Mouse (Mus musculus) midbrain, embryonic 15.5 days (tissue): ENCODE results near the gene Krtap1-5. TPM values are rescaled to one million over a fixed set of nuclear protein-coding genes. Genes with fewer than 3 reads are reported as not detected.

ENCODE experiments used
- polyA plus RNA-seq: library from polyadenylated mRNA; unstranded; fragments of >200 nt; fragmentation: Nextera tagmentation; extraction: Ambion mirVana; gene quantifications from 2 replicates; pipeline ENCODE4 v1.2.1, GENCODE M21; 2015

The Krtap1-5 gene
- polyA plus RNA-seq, 1 experiment from 2014 or later = not detected

Other genes starting within 250 kb of the Krtap1-5 start
- 0.14 and 0.22 TPM in 2 replicates for gene Krt26, start 243.1 kb downstream of the Krtap1-5 start, polyA plus RNA-seq
- 0.10 and 0.21 TPM in 2 replicates for gene Krt27, start 229.9 kb downstream of the Krtap1-5 start, polyA plus RNA-seq
- gene Krt28, start 206.1 kb downstream of the Krtap1-5 start, polyA plus RNA-seq = 0.21 and 0.45 TPM in 2 replicates
- gene Krt10, start 191.7 kb downstream of the Krtap1-5 start, polyA plus RNA-seq = 24.4 and 25.0 TPM in 2 replicates
- gene Krt12, start 158.8 kb downstream of the Krtap1-5 start, polyA plus RNA-seq = 0.14 and 0.23 TPM in 2 replicates
- gene Krt20, start 142.9 kb downstream of the Krtap1-5 start, polyA plus RNA-seq = 0.19 and 0.20 TPM in 2 replicates
- 0.18 TPM in 1 of 2 replicates, not detected in the other for gene Krt23, start 87.9 kb downstream of the Krtap1-5 start, polyA plus RNA-seq
- not detected in 2 replicates for gene Krt39, start 59.7 kb downstream of the Krtap1-5 start, polyA plus RNA-seq
- not detected in 2 replicates for gene Krt40, start 37.9 kb downstream of the Krtap1-5 start, polyA plus RNA-seq
- gene Krtap3-3, start 30.2 kb downstream of the Krtap1-5 start, polyA plus RNA-seq = not detected in 2 replicates
- gene Krtap3-2, start 24.2 kb downstream of the Krtap1-5 start, polyA plus RNA-seq = not detected in 2 replicates
- gene Gm11939, start 21.6 kb downstream of the Krtap1-5 start, polyA plus RNA-seq = not detected in 2 replicates
- not detected in 2 replicates for gene Krtap3-1, start 14.4 kb downstream of the Krtap1-5 start, polyA plus RNA-seq
- gene Krtap1-4, start 2.6 kb upstream of the Krtap1-5 start, polyA plus RNA-seq = not detected in 2 replicates
- not detected in 2 replicates for gene Krtap1-3, start 10.3 kb upstream of the Krtap1-5 start, polyA plus RNA-seq
- gene Krtap9-3, start 17.1 kb upstream of the Krtap1-5 start, polyA plus RNA-seq = not detected in 2 replicates
- gene Gm11938, start 22.3 kb upstream of the Krtap1-5 start, polyA plus RNA-seq = not detected in 2 replicates
- gene Gm11937, start 29.2 kb upstream of the Krtap1-5 start, polyA plus RNA-seq = not detected in 2 replicates
- not detected in 2 replicates for gene Krtap2-4, start 33.8 kb upstream of the Krtap1-5 start, polyA plus RNA-seq
- gene Gm11562, start 39.4 kb upstream of the Krtap1-5 start, polyA plus RNA-seq = not detected in 2 replicates
- not detected in 2 replicates for gene Krtap4-1, start 47.2 kb upstream of the Krtap1-5 start, polyA plus RNA-seq
- not detected in 2 replicates for gene Krtap4-2, start 54.1 kb upstream of the Krtap1-5 start, polyA plus RNA-seq
- not detected in 2 replicates for gene Krtap4-7, start 63.1 kb upstream of the Krtap1-5 start, polyA plus RNA-seq
- gene Gm11555, start 69.2 kb upstream of the Krtap1-5 start, polyA plus RNA-seq = not detected in 2 replicates
- gene Gm11563, start 77.9 kb upstream of the Krtap1-5 start, polyA plus RNA-seq = not detected in 2 replicates
- gene Krtap4-6, start 84.9 kb upstream of the Krtap1-5 start, polyA plus RNA-seq = not detected in 2 replicates
- not detected in 2 replicates for gene Gm14190, start 109.7 kb upstream of the Krtap1-5 start, polyA plus RNA-seq
- gene Gm14180, start 153.3 kb upstream of the Krtap1-5 start, polyA plus RNA-seq = not detected in 2 replicates
- gene Gm11595, start 191.9 kb upstream of the Krtap1-5 start, polyA plus RNA-seq = not detected in 2 replicates
- not detected in 2 replicates for gene Krtap4-8, start 199.7 kb upstream of the Krtap1-5 start, polyA plus RNA-seq
- not detected in 2 replicates for gene Krtap4-9, start 204.2 kb upstream of the Krtap1-5 start, polyA plus RNA-seq
- gene Gm11596, start 212.5 kb upstream of the Krtap1-5 start, polyA plus RNA-seq = not detected in 2 replicates
- gene Gm11569, start 217.9 kb upstream of the Krtap1-5 start, polyA plus RNA-seq = not detected in 2 replicates
- gene Gm11554, start 223.4 kb upstream of the Krtap1-5 start, polyA plus RNA-seq = not detected in 2 replicates
- gene Krtap4-13, start 228.9 kb upstream of the Krtap1-5 start, polyA plus RNA-seq = not detected in 2 replicates
- gene Gm11564, start 234.7 kb upstream of the Krtap1-5 start, polyA plus RNA-seq = not detected in 2 replicates